Mouse (Mus musculus): ENCODE results near the gene Zfp697.

GRCm38 (mm10) chr3:98629633-98630032 is 247.4 kb downstream of the Zfp697 start:
- TF ChIP-seq EP300 (IDR thresholded peaks at IDR 0.05; ENCODE audit: low read depth) (no peak), CTCF (IDR thresholded peaks at IDR 0.05; ENCODE audit: low read depth) (no peak)

All from liver, embryonic 14.5 days (tissue).